Mouse (Mus musculus) limb, embryonic 12.5 days (tissue): Measurements from ENCODE around the gene Ferd3l. TPM values are rescaled to one million over a fixed set of nuclear protein-coding genes. Genes with fewer than 3 reads are reported as not detected.
A peak's percentile ranks its signal among the peaks of the same experiment; 100 is the strongest.

Source experiments
- ATAC-seq: fragments of 200-750 bp; cut with Nextera tagmentation; 2 replicates; pipeline ENCODE4 v1.8.0; 2017; ENCODE audit warnings: low read depth, moderate TSS enrichment; ENCODE audit not compliant: insufficient number of reproducible peaks, insufficient read depth, low FRiP score, low TSS enrichment
- H3K27ac ChIP-seq: fragments of 300-500 bp; sonication (generic); 2 replicates; pipeline ENCODE4 v1.5.1; 2016; ENCODE audit warnings: mild to moderate bottlenecking, moderate library complexity
- H3K27me3 ChIP-seq: fragments of 300-500 bp; sonication (generic); 2 replicates; pipeline ENCODE4 v1.6.1; 2016; ENCODE audit warnings: mild to moderate bottlenecking, moderate library complexity
- H3K36me3 ChIP-seq: fragments of 300-500 bp; sonication (generic); 2 replicates; pipeline ENCODE4 v1.6.1; 2016; ENCODE audit warnings: mild to moderate bottlenecking, moderate library complexity
- H3K4me1 ChIP-seq: fragments of 300-500 bp; sonication (generic); replicated peaks from 2 replicates; pipeline ENCODE4 v1.6.1; 2016
- H3K4me2 ChIP-seq: fragments of 300-500 bp; sonication (generic); 2 replicates; pipeline ENCODE4 v1.6.1; 2016; ENCODE audit warnings: mild to moderate bottlenecking, moderate library complexity
- H3K4me3 ChIP-seq: fragments of 300-500 bp; sonication (generic); replicated peaks from 2 replicates; pipeline ENCODE4 v1.5.1; 2016; ENCODE audit warnings: mild to moderate bottlenecking
- H3K9ac ChIP-seq: fragments of 300-500 bp; sonication (generic); replicated peaks from 2 replicates; pipeline ENCODE4 v1.6.1; 2016; ENCODE audit warnings: mild to moderate bottlenecking, moderate library complexity
- H3K9me3 ChIP-seq: fragments of 300-500 bp; sonication (generic); 2 replicates; pipeline ENCODE4 v1.6.1; 2016; ENCODE audit warnings: mild to moderate bottlenecking, moderate library complexity
- WGBS: fragments of 180-500 bp; shearing (Covaris S2); methylation state at CpG from one replicate; pipeline ENCODE4 v1.1.7; 2016; 5-methylcytosine and 5-hydroxymethylcytosine counted together
- polyA plus RNA-seq: library from polyadenylated mRNA; unstranded; fragments of >200 nt; fragmentation: Nextera tagmentation; extraction: Ambion mirVana; gene quantifications from 2 replicates; pipeline ENCODE4 v1.2.1, GENCODE M21; 2016

Ferd3l gene
- not detected in 2 replicates for polyA plus RNA-seq

DNA sequence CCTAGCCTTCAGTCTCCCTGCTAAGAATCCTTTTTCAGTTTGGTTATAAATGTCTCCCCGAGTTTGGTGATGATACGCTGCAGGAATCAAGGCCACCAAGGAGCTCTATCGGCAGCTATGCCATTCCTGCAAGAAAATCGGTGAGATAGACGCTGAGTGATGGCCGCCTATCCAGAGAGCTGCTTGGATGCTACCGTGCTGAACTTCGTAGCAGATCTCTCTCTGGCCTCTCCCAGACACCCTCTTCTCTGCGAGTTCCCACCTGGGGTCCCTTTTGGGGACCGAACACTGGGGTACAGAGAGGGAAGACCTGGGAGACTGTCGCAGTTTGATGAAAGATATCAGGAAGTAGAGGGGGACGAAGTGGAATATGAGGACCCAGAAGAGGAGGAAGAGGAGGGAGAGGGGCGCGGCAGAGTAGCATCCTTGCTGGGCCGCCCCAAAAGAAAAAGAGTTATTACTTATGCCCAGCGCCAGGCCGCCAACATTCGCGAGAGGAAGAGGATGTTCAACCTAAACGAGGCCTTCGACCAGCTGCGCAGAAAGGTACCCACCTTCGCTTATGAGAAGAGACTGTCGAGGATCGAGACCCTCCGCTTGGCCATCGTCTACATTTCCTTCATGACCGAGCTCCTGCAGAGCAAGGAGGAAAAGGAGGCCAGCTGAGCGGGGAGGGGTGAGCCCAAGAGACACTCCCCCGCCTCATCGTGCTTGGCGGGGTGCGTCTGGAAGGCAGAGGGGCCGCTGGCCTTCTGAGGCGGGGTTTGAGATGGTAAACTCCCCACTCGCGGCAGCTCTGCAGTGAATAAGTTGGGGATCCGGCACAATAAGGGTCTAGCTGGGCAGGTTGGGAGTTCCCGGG lies at the start of gene Ferd3l:
Ferd3l (plus strand) TSS at position 95 of the 862 bp plus-strand sequence.
- WGBS = under 1% methylated on average over 39 of the region's 39 CpGs
- no peak within 1 kb of the TSS for H3K27ac ChIP-seq

GRCm38 (mm10) chr12:33893956-33894355 lies 34.3 kb upstream of the Ferd3l start:
- H3K36me3 ChIP-seq = no peaks in the 10 kb centered on the region
- no peak for ATAC-seq
- no peak overlapping the region for H3K4me2 ChIP-seq
- WGBS = 75% methylated on average over 2 of the region's 2 CpGs
- H3K4me1 ChIP-seq = no peaks in the 10 kb centered on the region
- peaks cover under 1% of the 10 kb centered on the region for H3K9me3 ChIP-seq
- no peaks in the 10 kb centered on the region for H3K27me3 ChIP-seq
- no peak overlapping the region for H3K4me3 ChIP-seq
- no peak overlapping the region for H3K9ac ChIP-seq
- H3K27ac ChIP-seq = no peak overlapping the region

More for the DNA sequence above, at the start of gene Ferd3l:
- Histone ChIP-seq H3K36me3 (no peaks in the 10 kb centered on the region), H3K4me2 (peak within 1 kb of the TSS; percentile 54), H3K4me3 (peak within 1 kb of the TSS; percentile 29), H3K27me3 (peaks cover 38% of the 10 kb centered on the region), H3K4me1 (peaks cover 12% of the 10 kb centered on the region), H3K9me3 (no peaks in the 10 kb centered on the region), H3K9ac (no peak within 1 kb of the TSS)
- ATAC-seq = no peak

GRCm38 (mm10) chr12:33894621-33895020 lies 33.6 kb upstream of the Ferd3l start:
- H3K4me2 ChIP-seq = no peak overlapping the region
- H3K9me3 ChIP-seq = no peaks in the 10 kb centered on the region
- no peaks in the 10 kb centered on the region for H3K27me3 ChIP-seq
- ATAC-seq = no peak
- 50% methylated on average over 1 of the region's 1 CpGs for WGBS
- H3K36me3 ChIP-seq = no peaks in the 10 kb centered on the region
- H3K4me3 ChIP-seq = no peak overlapping the region
- H3K27ac ChIP-seq = no peak overlapping the region
- no peaks in the 10 kb centered on the region for H3K4me1 ChIP-seq
- no peak overlapping the region for H3K9ac ChIP-seq

DNA sequence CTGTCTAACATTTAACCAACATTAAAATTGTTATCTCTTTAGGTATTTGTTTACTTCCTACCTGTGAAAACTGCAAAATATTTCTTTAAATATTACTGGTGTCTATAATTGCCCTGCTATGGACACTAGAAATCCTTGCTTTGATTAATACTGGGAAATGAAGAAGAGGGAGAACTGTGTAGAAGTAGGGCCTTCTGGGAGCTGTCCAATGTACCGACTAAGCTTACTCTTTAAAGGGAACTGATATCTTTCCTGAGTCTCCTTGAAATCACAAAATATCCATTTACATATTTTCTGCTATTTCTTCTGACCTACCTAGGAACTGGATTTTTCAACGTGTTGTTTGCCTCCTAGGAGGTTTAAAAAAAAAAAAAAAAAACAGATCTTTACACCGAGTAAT lies 1.5 kb upstream of the Ferd3l start:
- Histone ChIP-seq H3K4me3 (no peak overlapping the region), H3K9me3 (no peaks in the 10 kb centered on the region), H3K27me3 (peaks cover 38% of the 10 kb centered on the region), H3K4me1 (peaks cover 12% of the 10 kb centered on the region), H3K4me2 (no peak overlapping the region), H3K27ac (no peak overlapping the region), H3K9ac (no peak overlapping the region), H3K36me3 (no peaks in the 10 kb centered on the region)
- 12% methylated on average over 3 of the region's 3 CpGs for WGBS
- no peak for ATAC-seq

DNA sequence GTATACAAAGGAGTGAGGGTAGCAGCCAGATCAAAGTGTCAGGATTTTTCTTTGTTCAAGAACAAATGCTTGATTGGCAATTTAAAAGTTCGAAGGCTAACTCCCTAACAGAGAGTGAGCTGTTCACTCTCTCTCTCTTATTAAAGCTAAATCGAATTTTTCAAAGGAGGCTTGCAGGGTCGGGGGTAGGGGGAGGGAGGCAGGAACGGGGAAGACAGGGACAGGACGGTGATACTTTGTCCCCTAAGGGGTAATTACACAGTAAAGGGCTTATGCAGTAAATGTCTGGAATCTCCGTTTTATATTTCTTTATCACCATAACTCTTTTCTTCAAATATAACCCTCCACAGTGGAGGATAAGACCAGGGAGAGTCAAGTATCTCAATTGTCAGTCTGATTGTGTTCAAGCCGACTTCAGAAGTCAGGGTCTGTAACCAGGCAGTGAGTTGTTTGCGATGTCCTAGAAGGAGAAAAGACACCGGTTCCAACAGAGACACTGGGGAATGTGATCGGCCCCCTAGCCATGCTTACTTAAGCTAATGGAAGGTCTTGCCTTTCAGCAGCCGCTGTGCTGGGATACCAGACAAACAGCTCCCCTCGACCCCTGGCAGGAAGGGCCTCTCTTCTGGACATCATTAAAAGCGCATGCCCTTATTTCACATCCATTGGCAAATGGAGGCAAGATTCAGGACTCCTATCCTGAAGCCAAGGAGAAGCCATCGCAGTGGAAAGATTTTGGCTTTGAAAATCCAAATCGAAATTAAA lies 709 bp upstream of the Ferd3l start:
- no peak overlapping the region for H3K27ac ChIP-seq
- H3K36me3 ChIP-seq = no peaks in the 10 kb centered on the region
- H3K9me3 ChIP-seq = no peaks in the 10 kb centered on the region
- no peak overlapping the region for H3K4me3 ChIP-seq
- peaks cover 12% of the 10 kb centered on the region for H3K4me1 ChIP-seq
- H3K9ac ChIP-seq = no peak overlapping the region
- under 1% methylated on average over 15 of the region's 15 CpGs for WGBS
- H3K4me2 ChIP-seq = no peak overlapping the region
- ATAC-seq = no peak
- peaks cover 38% of the 10 kb centered on the region for H3K27me3 ChIP-seq

- H3K9me3 ChIP-seq = no peaks in the 10 kb centered on the region
- no peak overlapping the region for H3K4me3 ChIP-seq
- 11% methylated on average over 3 of the region's 3 CpGs for WGBS
- H3K36me3 ChIP-seq = no peaks in the 10 kb centered on the region
- peaks cover 8% of the 10 kb centered on the region for H3K4me1 ChIP-seq
- H3K27me3 ChIP-seq = peaks cover 12% of the 10 kb centered on the region; the same call in 1 of the 2 replicates
- no peak for ATAC-seq
- H3K9ac ChIP-seq = no peak overlapping the region
- H3K4me2 ChIP-seq = no peak overlapping the region
- no peak overlapping the region for H3K27ac ChIP-seq
Observed at GRCm38 (mm10) chr12:33952843-33953242, 24.6 kb downstream of the Ferd3l start.

- Histone ChIP-seq H3K9ac (no peak overlapping the region), H3K36me3 (no peaks in the 10 kb centered on the region), H3K4me1 (peaks cover 8% of the 10 kb centered on the region), H3K4me2 (peak overlapping the region; percentile 73; the same call in 1 of the 2 replicates), H3K27ac (no peak overlapping the region), H3K4me3 (no peak overlapping the region), H3K27me3 (peaks cover 12% of the 10 kb centered on the region; the same call in 1 of the 2 replicates), H3K9me3 (no peaks in the 10 kb centered on the region)
- ATAC-seq = no peak
- WGBS = 17% methylated on average over 8 of the region's 8 CpGs
Observed at GRCm38 (mm10) chr12:33954931-33955565, 26.8 kb downstream of the Ferd3l start.

DNA sequence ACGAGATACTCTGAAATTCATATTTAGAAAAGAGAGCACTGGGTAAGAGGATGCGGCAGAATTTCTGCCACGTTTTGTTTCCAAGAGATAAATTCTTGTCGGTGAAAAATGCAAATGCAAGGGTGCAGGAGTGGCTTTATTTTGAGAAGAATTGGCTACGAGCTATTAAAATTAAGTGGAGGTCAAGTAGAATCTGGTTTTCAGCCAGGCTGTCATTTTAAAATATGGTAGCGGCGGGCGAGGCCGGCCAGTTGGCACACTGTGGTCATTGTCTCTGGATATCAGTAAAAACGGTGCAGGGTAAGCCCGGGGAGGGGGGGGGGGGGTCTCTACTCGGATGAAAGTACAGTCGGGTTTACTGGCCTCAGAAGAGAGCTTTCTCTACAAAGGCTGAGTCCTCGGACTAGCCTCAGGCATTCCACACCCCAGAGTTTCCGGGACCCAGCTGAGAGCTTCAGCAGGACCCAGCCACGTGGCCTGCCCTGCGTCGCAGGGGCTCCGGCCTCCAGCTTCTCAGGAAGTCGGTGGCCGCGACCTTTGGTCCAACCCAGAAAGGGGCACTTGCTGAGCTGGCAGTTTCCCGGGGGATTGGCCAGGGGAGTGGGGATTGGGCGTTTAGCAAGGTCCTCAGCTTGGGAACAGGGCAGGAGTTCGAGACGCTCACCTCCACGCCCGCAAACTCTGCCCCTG lies 27.5 kb downstream of the Ferd3l start:
- Histone ChIP-seq H3K9me3 (no peaks in the 10 kb centered on the region), H3K4me2 (peak overlapping the region; percentile 73), H3K36me3 (no peaks in the 10 kb centered on the region), H3K27ac (peak overlapping the region; percentile 73), H3K9ac (peak overlapping the region; percentile 64), H3K4me3 (peak overlapping the region; percentile 97), H3K4me1 (peaks cover 8% of the 10 kb centered on the region), H3K27me3 (peaks cover 12% of the 10 kb centered on the region; the same call in 1 of the 2 replicates)
- 1% methylated on average over 28 of the region's 28 CpGs for WGBS
- ATAC-seq = no peak

DNA sequence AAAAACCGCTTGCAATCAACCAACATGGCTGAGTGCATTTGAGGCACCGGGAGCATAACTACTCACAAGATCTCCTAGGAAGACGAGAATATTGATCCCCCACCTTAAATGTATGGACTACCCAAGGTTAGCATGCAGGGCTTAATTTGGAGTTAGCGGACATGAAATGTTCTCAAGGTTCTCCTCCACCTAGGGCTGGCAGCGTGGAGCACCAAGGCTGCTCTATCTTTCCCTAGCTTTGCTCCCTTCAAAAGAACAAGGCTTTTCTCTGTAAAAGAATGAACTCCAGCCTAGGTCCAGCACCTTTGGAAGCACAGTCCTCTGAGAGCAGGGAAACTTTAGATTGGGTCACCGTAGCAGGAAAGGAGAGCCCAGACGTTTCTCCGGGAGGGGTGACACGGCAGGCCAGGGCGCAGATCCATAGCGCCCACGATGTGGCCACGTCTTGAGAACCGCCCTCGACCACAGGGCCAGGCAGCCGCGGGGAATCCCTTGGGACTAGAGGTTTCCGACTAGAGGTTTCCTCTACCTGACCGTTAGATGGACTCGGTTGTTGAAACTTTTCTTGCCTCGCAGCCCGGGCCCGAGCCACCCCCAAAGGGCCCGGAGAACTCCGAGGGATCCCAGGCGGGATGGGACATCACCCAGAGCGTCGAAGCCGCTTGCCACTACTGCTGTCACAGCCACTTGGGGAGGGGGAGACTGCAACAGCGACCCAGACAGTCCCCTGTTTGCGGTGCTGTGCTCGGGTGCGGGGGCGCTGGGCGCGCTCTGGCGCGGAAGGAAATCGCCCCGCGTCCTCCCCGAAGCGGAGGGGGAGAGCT lies 28.6 kb downstream of the Ferd3l start:
- no peaks in the 10 kb centered on the region for H3K9me3 ChIP-seq
- peak; percentile 38; the same call in 1 of the 2 replicates for ATAC-seq
- H3K36me3 ChIP-seq = no peaks in the 10 kb centered on the region
- peak overlapping the region; percentile 100 for H3K9ac ChIP-seq
- H3K4me2 ChIP-seq = peak overlapping the region; percentile 73
- peaks cover 12% of the 10 kb centered on the region; the same call in 1 of the 2 replicates for H3K27me3 ChIP-seq
- H3K4me1 ChIP-seq = peaks cover 10% of the 10 kb centered on the region
- WGBS = under 1% methylated on average over 41 of the region's 43 CpGs
- H3K4me3 ChIP-seq = peak overlapping the region; percentile 97
- peak overlapping the region; percentile 99 for H3K27ac ChIP-seq
